Mouse (Mus musculus) embryonic facial prominence, embryonic 15.5 days (tissue): Measurements from ENCODE around the gene Naa15. TPM values are rescaled to one million over a fixed set of nuclear protein-coding genes. Genes with fewer than 3 reads are reported as not detected.
"Not testable (repeated sequence)": the region's sequence is repeated elsewhere in the genome, so short reads cannot be mapped to it uniquely, and the experiment has no call there.

Source experiments
- ATAC-seq: fragments of 200-750 bp; cut with Nextera tagmentation; 2 replicates; pipeline ENCODE4 v1.8.0; 2017; ENCODE audit warnings: low read depth, moderate TSS enrichment; ENCODE audit not compliant: insufficient number of reproducible peaks, low FRiP score, low TSS enrichment
- H3K27ac ChIP-seq: fragments of 300-500 bp; sonication (generic); replicated peaks from 2 replicates; pipeline ENCODE4 v1.5.1; 2015; ENCODE audit warnings: mild to moderate bottlenecking, inconsistent platforms
- H3K27me3 ChIP-seq: fragments of 300-500 bp; sonication (generic); 2 replicates; pipeline ENCODE4 v1.6.1; 2015; ENCODE audit warnings: inconsistent platforms
- H3K36me3 ChIP-seq: fragments of 300-500 bp; sonication (generic); 2 replicates; pipeline ENCODE4 v1.6.1; 2015; ENCODE audit warnings: mild to moderate bottlenecking, inconsistent platforms
- H3K4me1 ChIP-seq: fragments of 300-500 bp; sonication (generic); 2 replicates; pipeline ENCODE4 v1.6.1; 2015; ENCODE audit warnings: inconsistent platforms
- H3K4me2 ChIP-seq: fragments of 300-500 bp; sonication (generic); replicated peaks from 2 replicates; pipeline ENCODE4 v1.6.1; 2015; ENCODE audit warnings: mild to moderate bottlenecking, inconsistent platforms
- H3K4me3 ChIP-seq: fragments of 300-500 bp; sonication (generic); replicated peaks from 2 replicates; pipeline ENCODE4 v1.5.1; 2015; ENCODE audit warnings: mild to moderate bottlenecking, inconsistent platforms
- H3K9ac ChIP-seq: fragments of 300-500 bp; sonication (generic); 2 replicates; pipeline ENCODE4 v1.6.1; 2015; ENCODE audit warnings: inconsistent platforms
- H3K9me3 ChIP-seq: fragments of 300-500 bp; sonication (generic); replicated peaks from 2 replicates; pipeline ENCODE4 v1.6.1; 2016; ENCODE audit warnings: inconsistent platforms
- WGBS: fragments of 180-500 bp; shearing (Covaris S2); methylation state at CpG from one replicate; pipeline ENCODE4 v1.1.7; 2015; 5-methylcytosine and 5-hydroxymethylcytosine counted together
- polyA plus RNA-seq: library from polyadenylated mRNA; unstranded; fragments of >200 nt; fragmentation: Nextera tagmentation; extraction: Ambion mirVana; gene quantifications from 2 replicates; pipeline ENCODE4 v1.2.1, GENCODE M21; 2015

The Naa15 gene
- polyA plus RNA-seq, 1 experiment from 2014 or later: 41.4 TPM

- no peaks in the 10 kb centered on the region for H3K27me3 ChIP-seq
- no peak overlapping the region for H3K27ac ChIP-seq
These were observed 34.9 kb upstream of the Naa15 start for GRCm38 (mm10) chr3:51379786-51380659.

GRCm38 (mm10) chr3:51380660-51381014 lies 34.3 kb upstream of the Naa15 start:
- Histone ChIP-seq H3K9ac (no peak overlapping the region), H3K27ac (no peak overlapping the region), H3K9me3 (no peaks in the 10 kb centered on the region), H3K4me2 (no peak overlapping the region), H3K27me3 (no peaks in the 10 kb centered on the region), H3K36me3 (no peaks in the 10 kb centered on the region), H3K4me3 (no peak overlapping the region), H3K4me1 (peaks cover 6% of the 10 kb centered on the region; the same call in 1 of the 2 replicates)
- 71% methylated on average over 2 of the region's 5 CpGs for WGBS
- no peak for ATAC-seq

More at GRCm38 (mm10) chr3:51379786-51380659, 34.9 kb upstream of the Naa15 start:
- Histone ChIP-seq H3K4me3 (no peak overlapping the region), H3K9ac (no peak overlapping the region), H3K4me2 (no peak overlapping the region), H3K36me3 (no peaks in the 10 kb centered on the region), H3K4me1 (peaks cover 6% of the 10 kb centered on the region; the same call in 1 of the 2 replicates), H3K9me3 (no peaks in the 10 kb centered on the region)
- no peak for ATAC-seq
- WGBS: 65% methylated on average over 5 of the region's 5 CpGs

GRCm38 (mm10) chr3:51383409-51383808 lies 31.5 kb upstream of the Naa15 start:
- peaks cover 2% of the 10 kb centered on the region; the same call in 1 of the 2 replicates for H3K4me1 ChIP-seq
- no peak overlapping the region for H3K9ac ChIP-seq
- H3K36me3 ChIP-seq: no peaks in the 10 kb centered on the region
- WGBS: 63% methylated on average over 12 of the region's 12 CpGs
- H3K27ac ChIP-seq: no peak overlapping the region
- H3K4me2 ChIP-seq: no peak overlapping the region
- no peaks in the 10 kb centered on the region for H3K9me3 ChIP-seq
- ATAC-seq: no peak
- no peaks in the 10 kb centered on the region for H3K27me3 ChIP-seq
- H3K4me3 ChIP-seq: no peak overlapping the region

GRCm38 (mm10) chr3:51386441-51387133 lies 28.4 kb upstream of the Naa15 start:
- Histone ChIP-seq H3K36me3 (no peaks in the 10 kb centered on the region), H3K9me3 (no peaks in the 10 kb centered on the region), H3K9ac (no peak overlapping the region), H3K4me1 (peaks cover 6% of the 10 kb centered on the region; the same call in 1 of the 2 replicates), H3K4me3 (no peak overlapping the region), H3K4me2 (no peak overlapping the region), H3K27me3 (no peaks in the 10 kb centered on the region), H3K27ac (no peak overlapping the region)
- ATAC-seq: no peak
- WGBS: 31% methylated on average over 12 of the region's 12 CpGs

GRCm38 (mm10) chr3:51387134-51387451 lies 27.9 kb upstream of the Naa15 start:
- no peak overlapping the region for H3K4me2 ChIP-seq
- H3K27me3 ChIP-seq: no peaks in the 10 kb centered on the region
- H3K36me3 ChIP-seq: no peaks in the 10 kb centered on the region
- H3K9me3 ChIP-seq: no peaks in the 10 kb centered on the region
- peaks cover 6% of the 10 kb centered on the region; the same call in 1 of the 2 replicates for H3K4me1 ChIP-seq
- no peak overlapping the region for H3K9ac ChIP-seq
- ATAC-seq: no peak
- 71% methylated on average over 3 of the region's 3 CpGs for WGBS
- H3K4me3 ChIP-seq: no peak overlapping the region
- H3K27ac ChIP-seq: no peak overlapping the region

GRCm38 (mm10) chr3:51387868-51388381 lies 27.0 kb upstream of the Naa15 start:
- WGBS: 70% methylated on average over 8 of the region's 8 CpGs
- Histone ChIP-seq H3K9ac (no peak overlapping the region), H3K36me3 (no peaks in the 10 kb centered on the region), H3K4me1 (peaks cover 6% of the 10 kb centered on the region; the same call in 1 of the 2 replicates), H3K9me3 (no peaks in the 10 kb centered on the region), H3K4me3 (no peak overlapping the region), H3K27me3 (no peaks in the 10 kb centered on the region), H3K4me2 (no peak overlapping the region), H3K27ac (no peak overlapping the region)
- ATAC-seq: no peak

- H3K27ac ChIP-seq: no peak overlapping the region
- H3K9me3 ChIP-seq: no peaks in the 10 kb centered on the region
- no peak for ATAC-seq
- H3K4me1 ChIP-seq: peaks cover 6% of the 10 kb centered on the region; the same call in 1 of the 2 replicates
- H3K36me3 ChIP-seq: no peaks in the 10 kb centered on the region
- no peaks in the 10 kb centered on the region for H3K27me3 ChIP-seq
- H3K9ac ChIP-seq: no peak overlapping the region
- H3K4me3 ChIP-seq: peak overlapping the region; percentile 13; the same call in 1 of the 2 replicates
- peak overlapping the region; percentile 39 for H3K4me2 ChIP-seq
- WGBS: 11% methylated on average over 13 of the region's 13 CpGs
These were observed 26.0 kb upstream of the Naa15 start for GRCm38 (mm10) chr3:51388904-51389303.

- Histone ChIP-seq H3K36me3 (no peaks in the 10 kb centered on the region), H3K4me3 (no peak overlapping the region), H3K9me3 (no peaks in the 10 kb centered on the region), H3K4me1 (peaks cover 7% of the 10 kb centered on the region; the same call in 1 of the 2 replicates), H3K27ac (no peak overlapping the region), H3K4me2 (no peak overlapping the region), H3K27me3 (0 out of 2 replicates have a peak, but pooled peaks cover 7% of the 10 kb centered on the region), H3K9ac (no peak overlapping the region)
- ATAC-seq: no peak
- 81% methylated on average over 5 of the region's 5 CpGs for WGBS
These were observed 23.9 kb upstream of the Naa15 start for GRCm38 (mm10) chr3:51391095-51391494.

DNA sequence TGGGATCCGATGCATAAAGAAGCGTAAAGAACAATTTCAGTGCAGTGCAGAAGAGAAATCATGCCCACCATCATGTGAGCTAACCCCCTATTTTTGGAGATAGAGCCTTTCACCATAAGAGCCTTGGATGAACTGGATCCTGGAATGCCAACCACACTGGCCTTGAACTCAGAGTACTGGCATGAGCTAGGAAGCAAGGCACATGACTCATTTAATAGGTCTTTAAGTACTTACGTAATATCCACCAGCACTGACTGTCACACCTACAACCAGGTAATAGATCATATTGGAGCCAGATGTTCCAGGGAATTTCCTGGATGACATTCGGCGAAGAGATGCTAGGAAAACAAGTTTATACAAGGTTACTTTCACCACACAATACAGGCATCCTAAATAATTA lies 23.4 kb upstream of the Naa15 start:
- 76% methylated on average over 5 of the region's 5 CpGs for WGBS
- H3K27ac ChIP-seq: no peak overlapping the region
- ATAC-seq: no peak
- no peak overlapping the region for H3K4me2 ChIP-seq
- peaks cover 11% of the 10 kb centered on the region; the same call in 1 of the 2 replicates for H3K4me1 ChIP-seq
- no peaks in the 10 kb centered on the region for H3K9me3 ChIP-seq
- H3K27me3 ChIP-seq: 0 out of 2 replicates have a peak, but pooled peaks cover 10% of the 10 kb centered on the region
- no peak overlapping the region for H3K9ac ChIP-seq
- no peaks in the 10 kb centered on the region for H3K36me3 ChIP-seq
- no peak overlapping the region for H3K4me3 ChIP-seq

DNA sequence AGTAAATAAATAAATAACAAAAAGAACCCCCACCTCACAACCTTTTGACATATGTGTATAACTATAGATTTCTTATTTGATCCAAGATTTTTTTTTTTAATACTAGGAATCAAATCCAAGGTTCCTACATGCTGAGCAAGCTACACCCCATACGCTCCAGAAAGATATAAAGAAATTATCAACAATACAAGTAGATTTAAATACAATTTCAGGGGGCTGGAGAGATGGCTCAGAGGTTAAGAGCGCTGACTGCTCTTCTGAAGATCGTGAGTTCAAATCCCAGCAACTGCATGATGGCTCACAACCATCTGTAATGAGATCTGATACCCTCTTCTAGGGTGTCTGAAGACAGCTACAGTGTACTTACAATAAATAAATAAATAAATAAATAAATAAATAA lies 21.9 kb upstream of the Naa15 start:
- H3K4me3 ChIP-seq, H3K27ac ChIP-seq, H3K9ac ChIP-seq, ATAC-seq, H3K4me2 ChIP-seq, H3K36me3 ChIP-seq, H3K9me3 ChIP-seq, H3K27me3 ChIP-seq: not testable (repeated sequence)
- 91% methylated on average over 3 of the region's 3 CpGs for WGBS
- H3K4me1 ChIP-seq: peaks cover 15% of the 10 kb centered on the region; the same call in 1 of the 2 replicates

- no peaks in the 10 kb centered on the region for H3K36me3 ChIP-seq
- no peak overlapping the region for H3K4me3 ChIP-seq
- no peak overlapping the region for H3K9ac ChIP-seq
- ATAC-seq: no peak
- peaks cover 14% of the 10 kb centered on the region; the same call in 1 of the 2 replicates for H3K4me1 ChIP-seq
- H3K27ac ChIP-seq: no peak overlapping the region
- 0 out of 2 replicates have a peak, but pooled peaks cover 10% of the 10 kb centered on the region for H3K27me3 ChIP-seq
- 93% methylated on average over 2 of the region's 2 CpGs for WGBS
- no peaks in the 10 kb centered on the region for H3K9me3 ChIP-seq
- no peak overlapping the region for H3K4me2 ChIP-seq
These were observed 21.3 kb upstream of the Naa15 start for GRCm38 (mm10) chr3:51393651-51394050.
